Mouse (Mus musculus) limb, embryonic 14.5 days (tissue): ENCODE data around the gene Ppil6. TPM values are rescaled to one million over a fixed set of nuclear protein-coding genes. Genes with fewer than 3 reads are reported as not detected.

Experiments
- ATAC-seq: fragments of 200-750 bp; cut with Nextera tagmentation; 2 replicates; pipeline ENCODE4 v1.8.0; 2017; ENCODE audit warnings: low read depth, moderate number of reproducible peaks, moderate TSS enrichment; ENCODE audit not compliant: low FRiP score
- DNase-seq: peaks from one replicate; pipeline ENCODE4 v3.0.0-alpha.2; 2015; ENCODE audit warnings: low spot score
- H3K27ac ChIP-seq: fragments of 300-500 bp; sonication (generic); replicated peaks from 2 replicates; pipeline ENCODE4 v1.5.1; 2014; ENCODE audit warnings: low read depth, mild to moderate bottlenecking, low read length, moderate library complexity, mixed read lengths
- H3K27me3 ChIP-seq: fragments of 300-500 bp; sonication (generic); 2 replicates; pipeline ENCODE4 v1.6.1; 2014; ENCODE audit warnings: low read length, mixed read lengths; ENCODE audit not compliant: control insufficient read depth, insufficient read depth
- H3K36me3 ChIP-seq: fragments of 300-500 bp; sonication (generic); 2 replicates; pipeline ENCODE4 v1.6.1; 2014; ENCODE audit warnings: mild to moderate bottlenecking, low read length, moderate library complexity, mixed read lengths; ENCODE audit not compliant: control insufficient read depth, insufficient read depth
- H3K4me1 ChIP-seq: fragments of 300-500 bp; sonication (generic); 2 replicates; pipeline ENCODE4 v1.6.1; 2014; ENCODE audit warnings: antibody characterized with exemption, low read length, mixed read lengths; ENCODE audit not compliant: control insufficient read depth, insufficient read depth
- H3K4me2 ChIP-seq: fragments of 300-500 bp; sonication (generic); replicated peaks from 2 replicates; pipeline ENCODE4 v1.6.1; 2014; ENCODE audit warnings: low read depth, mild to moderate bottlenecking, low read length, moderate library complexity; ENCODE audit not compliant: severe bottlenecking
- H3K4me3 ChIP-seq: fragments of 300-500 bp; sonication (generic); replicated peaks from 2 replicates; pipeline ENCODE4 v1.5.1; 2014; ENCODE audit warnings: low read length
- H3K9ac ChIP-seq: fragments of 300-500 bp; sonication (generic); 2 replicates; pipeline ENCODE4 v1.6.1; 2014; ENCODE audit warnings: mild to moderate bottlenecking, low read depth, low read length, moderate library complexity; ENCODE audit not compliant: severe bottlenecking
- H3K9me3 ChIP-seq: fragments of 300-500 bp; sonication (generic); 2 replicates; pipeline ENCODE4 v1.6.1; 2016; ENCODE audit warnings: low read length; ENCODE audit not compliant: control insufficient read depth
- POLR2A ChIP-seq: fragments of 200-500 bp; IDR thresholded peaks from 2 replicates; pipeline ENCODE4 v1.8.0; 2012; ENCODE audit warnings: inconsistent platforms, mild to moderate bottlenecking, moderate library complexity, borderline replicate concordance; ENCODE audit not compliant: insufficient read depth, insufficient read length; ENCODE audit errors: extremely low read depth
- WGBS: fragments of 180-500 bp; shearing (Covaris S2); extraction: QIAGEN DNeasy Blood & Tissue Kit; methylation state at CpG from one replicate; pipeline ENCODE4 v1.1.7; 2014; 5-methylcytosine and 5-hydroxymethylcytosine counted together
- polyA plus RNA-seq, 2 experiments: library from polyadenylated mRNA; depleted of rRNA in 1 of 2; stranded (reverse) in 1 of 2; unstranded in 1 of 2; fragments of >200 nt; fragmentation: Nextera tagmentation in 1 of 2; extraction: Ambion mirVana in 1 of 2; gene quantifications; 2 replicates each; pipeline versions ENCODE4 v1.2.1 to v1.2.3; 2012 to 2014

Ppil6 gene
- polyA plus RNA-seq, 2 experiments, result 0.52 to 0.58 TPM

GRCm38 (mm10) chr10:41451656-41452055, 38.6 kb upstream of the Ppil6 start:
- Histone ChIP-seq H3K9me3 (no peaks in the 10 kb centered on the region), H3K27me3 (no peaks in the 10 kb centered on the region), H3K4me1 (0 out of 2 replicates have a peak, but pooled peaks cover 5% of the 10 kb centered on the region), H3K36me3 (peaks cover 41% of the 10 kb centered on the region), H3K9ac (no peak overlapping the region), H3K4me2 (no peak overlapping the region), H3K4me3 (no peak overlapping the region), H3K27ac (no peak overlapping the region)
- TF ChIP-seq POLR2A, result no peak
- DNase-seq, result no peak
- 95% methylated on average over 9 of the region's 9 CpGs for WGBS
- ATAC-seq, result no peak

- TF ChIP-seq POLR2A, result no peak
- no peak overlapping the region for H3K27ac ChIP-seq
- ATAC-seq (no peak), DNase-seq (no peak)
- no peaks in the 10 kb centered on the region for H3K27me3 ChIP-seq
- H3K4me1 ChIP-seq, result 0 out of 2 replicates have a peak, but pooled peaks cover 5% of the 10 kb centered on the region
- 93% methylated on average over 3 of the region's 3 CpGs for WGBS
- peaks cover 47% of the 10 kb centered on the region for H3K36me3 ChIP-seq
- H3K4me3 ChIP-seq, result no peak overlapping the region
- H3K9ac ChIP-seq, result no peak overlapping the region
- no peaks in the 10 kb centered on the region for H3K9me3 ChIP-seq
- no peak overlapping the region for H3K4me2 ChIP-seq
These were observed 37.4 kb upstream of the Ppil6 start for GRCm38 (mm10) chr10:41452791-41453190.

- H3K4me3 ChIP-seq, result no peak overlapping the region
- no peak overlapping the region for H3K4me2 ChIP-seq
- H3K9ac ChIP-seq, result no peak overlapping the region
- H3K4me1 ChIP-seq, result no peaks in the 10 kb centered on the region
- H3K36me3 ChIP-seq, result peaks cover 58% of the 10 kb centered on the region
- no peak for TF ChIP-seq POLR2A
- no peak overlapping the region for H3K27ac ChIP-seq
- H3K9me3 ChIP-seq, result no peaks in the 10 kb centered on the region
- 87% methylated on average over 4 of the region's 4 CpGs for WGBS
- no peaks in the 10 kb centered on the region for H3K27me3 ChIP-seq
- ATAC-seq (no peak), DNase-seq (no peak)
These were observed 30.2 kb upstream of the Ppil6 start for GRCm38 (mm10) chr10:41459990-41460389.

GRCm38 (mm10) chr10:41460501-41460900, 29.7 kb upstream of the Ppil6 start:
- 31% methylated on average over 2 of the region's 2 CpGs for WGBS

GRCm38 (mm10) chr10:41461057-41461722, 29.0 kb upstream of the Ppil6 start:
- Histone ChIP-seq H3K4me3 (no peak overlapping the region), H3K9ac (no peak overlapping the region), H3K4me1 (no peaks in the 10 kb centered on the region), H3K4me2 (no peak overlapping the region), H3K9me3 (no peaks in the 10 kb centered on the region), H3K27me3 (no peaks in the 10 kb centered on the region), H3K27ac (no peak overlapping the region), H3K36me3 (peaks cover 56% of the 10 kb centered on the region)
- 80% methylated on average over 3 of the region's 3 CpGs for WGBS
- DNase-seq (no peak), ATAC-seq (peak; percentile 34; the same call in 1 of the 2 replicates)
- TF ChIP-seq POLR2A, result no peak

More at GRCm38 (mm10) chr10:41460501-41460900, 29.7 kb upstream of the Ppil6 start:
- no peak overlapping the region for H3K9ac ChIP-seq
- no peak overlapping the region for H3K4me2 ChIP-seq
- no peak for DNase-seq
- ATAC-seq, result no peak
- peaks cover 58% of the 10 kb centered on the region for H3K36me3 ChIP-seq
- TF ChIP-seq POLR2A, result no peak
- H3K4me3 ChIP-seq, result no peak overlapping the region
- H3K4me1 ChIP-seq, result no peaks in the 10 kb centered on the region
- H3K27ac ChIP-seq, result no peak overlapping the region
- H3K27me3 ChIP-seq, result no peaks in the 10 kb centered on the region
- H3K9me3 ChIP-seq, result no peaks in the 10 kb centered on the region
